Mouse (Mus musculus) kidney, postnatal 14 days (tissue): ENCODE data around the gene Vps33a.
"Not testable (repeated sequence)": the region's sequence is repeated elsewhere in the genome, so short reads cannot be mapped to it uniquely, and the experiment has no call there.

Experiments used
- DNase-seq: peaks from one replicate; pipeline ENCODE4 v3.0.0; 2022; ENCODE audit warnings: mixed read lengths

The Vps33a gene

DNA sequence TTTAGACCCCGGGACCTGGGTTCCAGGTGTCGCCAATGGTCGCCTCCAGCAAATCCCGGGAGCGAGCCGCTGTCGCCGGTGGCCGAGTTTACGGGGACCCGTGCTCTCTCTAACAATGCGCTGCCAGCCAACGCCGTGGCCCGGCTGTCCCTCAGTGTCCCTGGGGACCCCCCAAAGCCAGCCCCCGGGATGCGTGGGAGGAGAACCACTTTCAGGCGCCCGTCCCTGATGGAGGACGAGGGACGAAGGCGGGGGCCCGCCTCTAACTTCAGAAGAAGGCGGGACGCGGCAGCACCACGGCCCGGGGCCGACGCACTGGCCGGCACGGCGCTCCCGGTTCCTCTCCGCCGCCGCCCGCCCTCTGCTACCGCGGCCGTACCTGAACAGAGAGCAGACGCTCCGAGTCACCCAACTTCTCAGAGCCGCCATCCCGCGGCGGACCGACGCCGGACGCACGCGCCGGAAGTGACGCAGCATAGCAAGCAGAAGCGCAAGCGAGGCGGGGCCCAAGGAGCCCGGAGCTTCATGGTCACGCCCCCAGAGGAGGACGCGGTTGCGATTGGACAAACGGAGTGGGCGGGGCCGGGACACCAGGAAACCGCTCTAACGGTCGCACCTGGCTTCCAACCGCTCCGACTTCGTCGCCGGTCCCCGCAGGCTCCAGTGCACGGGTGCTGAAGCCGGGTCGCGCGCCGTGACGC lies 49.0 kb downstream of the Vps33a start, which contains the start of gene Diablo:
Diablo (minus strand) TSS at position 485 of the 701 bp plus-strand sequence.
- DNase-seq: peak; percentile 99

DNA sequence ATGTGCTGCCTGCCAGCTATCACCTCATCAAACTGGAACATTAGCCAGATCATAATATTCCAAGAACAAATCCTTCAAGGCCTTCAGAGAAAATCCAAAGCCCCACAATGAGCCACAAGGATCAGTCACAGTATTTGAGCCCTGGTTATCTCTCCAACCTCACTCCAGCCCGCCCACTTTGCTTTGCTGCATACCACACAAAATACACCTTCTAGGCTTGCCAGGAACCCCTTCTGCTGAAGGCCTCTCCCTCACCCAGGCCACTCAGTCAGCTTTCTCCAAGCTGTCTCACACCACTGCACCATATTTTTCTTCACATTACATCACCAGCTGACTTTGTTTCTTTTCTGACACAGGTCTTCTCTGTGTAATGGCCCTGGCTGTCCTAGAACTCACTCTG lies 50.7 kb downstream of the Vps33a start:
- DNase-seq: no peak

DNA sequence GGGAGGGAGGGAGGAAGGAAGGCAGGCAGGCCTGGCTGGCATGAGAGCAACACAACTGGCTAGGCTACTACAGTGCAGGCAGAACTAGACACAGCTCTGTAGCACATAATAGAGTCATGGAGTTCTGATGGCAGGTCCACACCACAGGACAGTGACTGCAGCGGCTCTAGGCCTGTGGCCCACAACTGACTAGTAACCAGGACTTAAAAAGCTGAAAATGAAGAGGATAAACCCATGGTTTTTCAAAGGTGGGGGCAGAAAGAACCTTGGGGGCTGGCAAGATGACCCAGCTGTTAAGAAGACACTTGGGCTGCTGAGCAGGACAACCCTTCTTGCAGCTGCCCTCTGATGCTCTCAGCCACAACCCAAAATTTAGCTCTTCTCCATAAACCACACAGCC lies 51.2 kb downstream of the Vps33a start:
- no peak for DNase-seq

DNA sequence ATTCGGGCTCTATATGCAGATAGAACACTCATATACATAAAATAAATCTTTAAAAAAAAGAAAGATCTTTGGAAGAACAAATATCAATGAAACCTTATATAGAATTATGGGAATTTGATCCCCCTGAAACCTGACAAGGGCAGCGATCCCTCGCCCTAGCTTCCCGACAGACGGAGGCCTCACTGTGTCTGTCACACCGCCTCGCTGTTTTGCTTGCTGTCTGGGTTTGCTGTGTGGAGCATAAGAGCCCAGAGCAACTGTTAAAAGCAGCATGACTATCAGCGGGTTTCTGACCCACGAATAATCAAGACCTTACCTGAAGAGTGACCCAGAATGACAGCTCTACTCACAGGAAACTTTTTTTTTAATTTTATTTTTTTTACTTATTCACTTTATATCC lies 52.2 kb downstream of the Vps33a start:
- no peak for DNase-seq

DNA sequence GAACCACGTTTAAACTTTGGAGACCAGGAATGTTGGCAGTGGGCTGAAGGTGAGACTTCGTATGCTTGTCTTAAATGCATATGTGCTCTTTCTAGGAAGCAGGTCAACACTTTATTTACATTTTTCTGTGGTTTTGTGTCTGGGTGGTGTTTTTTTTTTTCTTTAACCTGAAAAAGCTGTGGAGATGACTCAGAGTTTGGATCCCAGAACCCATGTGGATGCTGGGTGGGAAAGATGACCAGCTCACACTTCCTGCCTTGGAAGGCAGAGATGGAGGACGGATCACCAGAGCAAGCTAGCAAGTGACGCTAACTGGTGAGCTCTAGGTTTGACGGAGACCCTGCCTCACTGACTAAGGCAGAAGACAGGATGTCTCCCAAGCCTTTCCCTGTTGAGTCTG lies 58.0 kb downstream of the Vps33a start:
- no peak for DNase-seq

DNA sequence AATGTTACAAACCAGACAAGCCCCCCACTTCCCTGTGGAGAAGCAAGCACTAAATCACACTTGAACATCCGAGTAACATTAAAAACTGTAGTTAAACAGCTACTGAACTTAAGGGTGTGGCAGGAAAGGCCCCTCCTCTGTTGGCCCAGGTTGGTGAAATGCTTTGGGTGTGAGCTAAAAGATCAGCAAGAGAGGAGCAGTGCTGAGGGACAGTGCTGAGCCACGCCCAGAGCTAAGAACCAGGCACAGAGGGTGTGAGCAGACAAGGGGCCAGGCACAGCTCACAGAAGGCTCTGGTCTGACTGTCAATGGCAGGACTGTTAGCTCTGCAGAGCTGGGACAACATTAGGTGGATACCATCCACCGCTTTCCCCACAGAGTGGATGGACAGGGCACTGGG lies 60.7 kb downstream of the Vps33a start:
- no peak for DNase-seq

DNA sequence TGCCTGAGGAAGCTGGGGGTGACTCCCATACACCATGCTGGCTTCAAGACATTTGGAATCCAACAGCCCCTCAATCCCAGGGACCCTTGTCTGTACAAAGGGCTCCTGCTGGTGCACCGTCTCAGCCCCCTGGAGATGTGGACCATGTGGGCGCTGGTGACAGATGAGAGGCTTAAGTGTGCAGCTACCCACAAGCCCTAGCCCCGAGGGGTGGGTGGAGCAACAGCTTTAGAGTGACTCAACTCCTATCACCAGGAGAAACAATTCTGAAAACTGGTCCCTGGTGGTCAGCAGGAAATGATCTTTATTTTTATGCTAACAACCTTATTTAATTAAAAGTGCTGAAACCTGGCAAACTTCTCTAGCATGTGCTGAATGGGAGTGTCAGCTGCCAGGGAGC lies 61.4 kb downstream of the Vps33a start:
- DNase-seq: not testable (repeated sequence)

DNA sequence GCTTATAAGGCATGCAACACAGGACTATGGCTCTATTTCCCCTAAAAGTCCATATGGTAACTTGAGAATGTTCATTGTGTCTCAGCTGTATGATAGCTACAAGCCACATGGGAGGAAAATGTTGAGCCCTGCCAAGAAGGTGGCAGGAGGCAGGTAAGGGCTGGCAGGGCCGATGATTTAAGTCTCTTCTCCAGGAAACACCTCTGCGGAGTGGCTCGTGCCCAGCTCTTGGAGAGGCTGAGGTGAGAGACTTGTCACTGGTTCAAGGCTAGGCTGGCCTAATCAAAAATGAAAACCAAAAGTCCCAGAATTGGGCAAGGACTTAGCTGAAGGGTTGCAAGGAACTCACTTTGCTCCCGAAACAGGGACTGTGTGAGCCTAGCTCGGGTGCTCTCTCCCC lies 62.7 kb downstream of the Vps33a start, which contains the start of gene B3gnt4:
B3gnt4 (plus strand) TSS at position 301 of the 400 bp plus-strand sequence.
- no peak for DNase-seq

DNA sequence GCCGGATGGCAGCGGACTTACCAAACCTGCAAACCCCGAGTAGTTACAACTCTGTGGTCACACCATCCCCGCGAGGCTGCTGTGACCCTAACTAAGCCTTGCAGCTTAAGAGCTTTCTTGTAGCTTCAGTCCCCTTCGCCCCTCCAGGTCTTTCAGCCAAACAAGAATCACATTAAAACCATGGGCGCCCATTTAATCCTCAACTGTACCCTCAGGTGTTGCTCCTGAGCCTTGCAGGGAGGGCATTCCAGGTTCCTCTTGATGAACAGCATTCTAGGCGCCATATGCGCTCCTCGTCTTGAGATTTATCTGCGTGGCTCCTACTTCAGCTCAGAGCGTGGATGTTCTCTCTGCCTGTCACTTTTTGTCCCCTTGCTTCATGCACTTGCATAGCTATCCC lies 63.9 kb downstream of the Vps33a start:
- no peak for DNase-seq

DNA sequence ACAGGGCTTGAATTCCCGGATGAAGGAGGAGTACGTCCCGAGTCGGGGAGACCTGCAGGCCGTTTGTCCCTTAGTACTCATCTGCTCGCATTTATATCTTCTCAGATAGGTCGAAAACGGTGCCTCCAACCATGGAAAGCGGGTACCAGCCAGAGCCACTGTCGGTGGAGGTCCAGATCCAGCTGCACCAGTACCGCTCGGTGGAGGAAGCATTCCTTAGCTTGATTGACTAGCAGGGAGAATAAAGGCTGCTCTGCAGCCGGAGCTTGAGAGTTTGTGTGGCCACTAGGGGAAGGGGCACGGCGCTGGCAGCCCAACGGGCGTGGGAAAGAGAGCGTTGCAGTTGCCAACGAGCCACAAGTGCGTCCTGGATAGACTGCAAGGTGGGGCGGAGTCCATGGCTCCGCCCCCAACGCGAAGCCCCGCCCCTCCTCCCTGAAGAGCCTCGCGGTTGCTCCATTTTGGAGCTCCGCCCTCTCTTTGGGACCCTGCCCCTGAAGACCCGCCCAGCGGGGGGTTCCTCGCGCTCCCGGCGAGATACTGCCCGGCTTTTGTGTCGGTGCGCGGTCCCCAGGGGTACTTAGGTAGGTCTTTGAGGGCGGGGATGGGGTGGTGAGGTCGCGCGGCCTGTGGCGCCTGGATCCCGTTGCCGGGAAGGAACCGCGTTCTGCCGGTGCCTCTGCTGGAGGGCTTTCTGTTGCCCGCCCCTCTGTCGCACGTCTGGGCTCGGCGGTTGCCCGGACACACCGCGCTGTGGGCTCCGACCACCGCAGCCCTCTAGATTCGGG lies 64.7 kb downstream of the Vps33a start:
- DNase-seq: peak; percentile 90

DNA sequence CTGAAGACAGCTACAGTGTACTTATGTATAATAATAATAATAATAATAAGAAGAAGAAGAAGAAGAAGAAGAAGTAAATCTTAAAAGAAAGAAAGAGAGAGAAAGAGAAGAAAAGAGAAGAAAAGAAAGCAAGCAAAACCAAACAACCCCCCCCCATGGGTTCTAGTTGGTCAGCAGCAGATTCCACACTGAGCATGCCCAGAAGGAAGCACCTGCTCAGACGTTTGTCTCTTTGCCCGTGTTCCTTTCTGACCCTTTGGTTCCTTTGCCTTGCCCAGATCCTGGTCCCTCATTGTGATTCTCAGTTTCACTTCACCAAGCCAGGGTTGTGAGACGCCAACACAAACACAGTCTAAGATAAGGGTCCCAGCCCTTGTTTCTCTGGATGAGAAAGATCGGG lies 70.9 kb downstream of the Vps33a start:
- DNase-seq: no peak

DNA sequence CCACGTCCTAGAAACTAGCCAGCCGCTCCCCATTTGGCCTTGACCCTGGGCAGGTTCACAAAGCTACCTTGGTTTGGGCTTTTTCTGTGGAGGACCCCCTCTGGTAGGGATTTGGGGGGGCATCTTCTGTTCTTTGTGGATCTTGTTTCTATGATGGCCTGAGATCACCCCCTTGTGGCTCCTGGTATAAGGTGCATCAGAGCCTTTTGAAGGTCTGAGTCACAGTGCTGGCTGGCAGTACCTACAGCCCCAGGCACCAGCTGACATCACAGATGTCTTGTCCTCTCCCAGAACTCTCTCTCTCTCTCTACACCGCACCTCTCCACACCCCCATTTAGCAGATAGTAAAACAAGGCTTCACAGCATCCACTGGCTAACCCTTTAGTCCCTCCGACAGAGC lies 73.1 kb downstream of the Vps33a start:
- DNase-seq: peak; percentile 13

DNA sequence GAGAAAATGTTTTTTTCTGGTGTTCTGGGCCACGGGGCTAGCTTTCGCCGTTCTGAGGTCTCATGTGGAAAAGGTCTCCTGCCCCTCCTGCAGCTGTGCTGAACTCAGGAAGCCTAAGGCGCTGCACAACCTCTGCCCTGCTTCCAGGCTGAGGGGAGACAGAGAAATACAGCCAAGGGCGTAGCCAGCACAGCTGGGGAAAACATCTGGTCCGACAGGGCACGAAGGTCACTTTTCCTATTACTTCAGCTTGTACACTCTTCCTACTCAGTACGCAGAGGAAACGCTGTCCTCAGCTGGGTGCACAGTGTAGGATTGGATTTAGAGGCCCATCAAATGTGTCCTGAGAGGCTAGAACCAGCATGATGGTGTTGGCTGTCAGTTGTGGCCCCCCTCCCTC lies 82.9 kb downstream of the Vps33a start:
- DNase-seq: no peak

DNA sequence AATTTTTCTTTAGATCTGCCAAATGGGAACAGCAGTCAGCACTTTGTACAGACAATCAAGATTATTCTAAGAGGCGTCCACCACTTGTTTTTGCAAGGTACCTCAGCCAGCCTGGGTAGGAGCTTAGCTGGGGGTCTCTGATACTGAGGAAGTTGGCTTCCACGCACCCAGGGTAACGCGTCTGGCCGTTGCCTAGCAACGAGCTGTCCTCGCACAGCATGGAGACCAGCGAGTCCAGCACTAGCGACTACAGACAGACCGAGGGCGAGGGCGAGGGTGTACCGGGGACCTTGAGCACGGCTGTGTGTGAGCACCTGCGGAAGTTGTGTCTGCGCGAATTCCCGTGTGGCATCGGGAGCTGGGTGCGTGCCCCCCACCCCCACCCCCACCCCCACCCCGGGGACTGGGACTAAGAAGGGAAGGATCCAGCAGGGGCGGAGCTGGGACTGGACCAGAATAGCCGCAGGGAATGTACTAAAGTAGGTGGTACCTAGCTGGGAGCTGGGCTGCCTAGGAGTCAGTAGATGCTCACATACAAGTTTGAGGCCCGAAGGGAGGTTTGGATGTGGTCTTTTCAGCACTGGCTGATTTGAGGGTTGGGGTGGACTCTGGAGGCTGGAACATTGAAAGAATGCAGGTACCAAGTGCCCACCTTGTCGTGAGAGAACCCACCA lies 83.6 kb downstream of the Vps33a start, which contains the start of the genes Lrrc43 and Il31:
Lrrc43 (plus strand) TSS at position 194 of the 674 bp plus-strand sequence.
Il31 (minus strand) TSS at position 378 of the 674 bp plus-strand sequence.
- DNase-seq: no peak

DNA sequence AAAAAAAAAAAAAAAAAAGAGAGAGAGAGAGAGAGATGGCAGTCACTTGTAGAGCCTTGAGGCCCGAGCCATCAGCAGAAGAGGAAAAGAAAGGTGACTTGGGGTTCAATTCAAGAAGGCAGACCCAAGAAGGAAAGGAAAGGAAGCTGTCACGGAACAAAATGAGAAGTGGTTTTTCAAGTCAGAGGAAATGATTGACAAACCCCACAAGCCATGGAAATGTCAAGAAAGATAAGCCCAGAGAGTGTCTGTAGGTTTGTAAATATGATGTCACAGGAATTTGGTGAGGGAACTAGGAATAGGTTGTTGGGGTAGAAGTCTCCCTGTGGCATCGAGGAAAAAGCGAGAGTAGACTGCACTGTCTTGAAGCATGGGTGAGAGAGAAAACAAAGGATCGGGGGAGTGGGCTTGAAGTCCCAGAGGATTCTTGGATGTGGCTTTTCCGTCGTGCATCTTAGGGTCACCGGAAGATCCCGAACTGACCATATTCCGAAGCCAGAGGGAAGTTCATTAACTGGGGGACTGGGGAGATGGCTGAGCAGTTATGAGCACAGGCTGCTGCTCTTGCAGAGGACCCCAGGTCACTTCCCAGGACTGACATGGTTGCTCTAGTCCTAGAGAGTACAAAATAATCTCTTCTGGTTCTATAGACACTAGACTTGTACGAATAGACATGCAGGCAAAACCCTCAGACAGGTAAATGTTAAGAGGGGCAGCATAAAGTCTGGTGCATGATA lies 85.0 kb downstream of the Vps33a start:
- no peak for DNase-seq
